Mouse (Mus musculus): Measurements from ENCODE around the gene Btbd9. TPM values are rescaled to one million over a fixed set of nuclear protein-coding genes. Genes with fewer than 3 reads are reported as not detected.

Gene Btbd9
- total RNA-seq, 2 experiments from 2014 or later: 22.1 to 40.5 TPM

GRCm38 (mm10) chr17:30359392-30359791, 216.9 kb downstream of the Btbd9 start:
- no peak for ATAC-seq (replicated peaks; ENCODE audit: poor library complexity, severe bottlenecking)

- ATAC-seq (replicated peaks; ENCODE audit: poor library complexity, severe bottlenecking): no peak
These were observed 220.9 kb downstream of the Btbd9 start for GRCm38 (mm10) chr17:30355431-30355830.

- no peak for ATAC-seq (replicated peaks; ENCODE audit: poor library complexity, severe bottlenecking)
These were observed 221.9 kb downstream of the Btbd9 start for GRCm38 (mm10) chr17:30354381-30354780.

- no peak for ATAC-seq (replicated peaks; ENCODE audit: poor library complexity, severe bottlenecking)
These were observed 228.3 kb downstream of the Btbd9 start for GRCm38 (mm10) chr17:30348031-30348430.

GRCm38 (mm10) chr17:30347101-30347613, 229.1 kb downstream of the Btbd9 start:
- no peak for ATAC-seq (replicated peaks; ENCODE audit: poor library complexity, severe bottlenecking)

GRCm38 (mm10) chr17:30345008-30345407, 231.3 kb downstream of the Btbd9 start:
- no peak for ATAC-seq (replicated peaks; ENCODE audit: poor library complexity, severe bottlenecking)

GRCm38 (mm10) chr17:30343701-30344473, 232.4 kb downstream of the Btbd9 start:
- no peak for ATAC-seq (replicated peaks; ENCODE audit: poor library complexity, severe bottlenecking)

- no peak for ATAC-seq (replicated peaks; ENCODE audit: poor library complexity, severe bottlenecking)
These were observed 234.7 kb downstream of the Btbd9 start for GRCm38 (mm10) chr17:30341556-30341955.

- ATAC-seq (replicated peaks; ENCODE audit: poor library complexity, severe bottlenecking): no peak
These were observed 235.7 kb downstream of the Btbd9 start for GRCm38 (mm10) chr17:30340495-30341126.

- no peak for ATAC-seq (replicated peaks; ENCODE audit: poor library complexity, severe bottlenecking)
These were observed 237.0 kb downstream of the Btbd9 start for GRCm38 (mm10) chr17:30339317-30339716.

GRCm38 (mm10) chr17:30336816-30337215, 239.5 kb downstream of the Btbd9 start:
- ATAC-seq (replicated peaks; ENCODE audit: poor library complexity, severe bottlenecking): no peak

GRCm38 (mm10) chr17:30336280-30336679, 240.0 kb downstream of the Btbd9 start:
- no peak for ATAC-seq (replicated peaks; ENCODE audit: poor library complexity, severe bottlenecking)

- ATAC-seq (replicated peaks; ENCODE audit: poor library complexity, severe bottlenecking): peak; percentile 46; the same call in 1 of the 2 replicates
These were observed 240.5 kb downstream of the Btbd9 start for GRCm38 (mm10) chr17:30335746-30336145.

- no peak for ATAC-seq (replicated peaks; ENCODE audit: poor library complexity, severe bottlenecking)
These were observed 242.0 kb downstream of the Btbd9 start for GRCm38 (mm10) chr17:30334257-30334656.

GRCm38 (mm10) chr17:30333136-30333535, 243.2 kb downstream of the Btbd9 start:
- no peak for ATAC-seq (replicated peaks; ENCODE audit: poor library complexity, severe bottlenecking)

GRCm38 (mm10) chr17:30331380-30331779, 244.9 kb downstream of the Btbd9 start:
- ATAC-seq (replicated peaks; ENCODE audit: poor library complexity, severe bottlenecking): no peak

GRCm38 (mm10) chr17:30329531-30329930, 246.8 kb downstream of the Btbd9 start:
- ATAC-seq (replicated peaks; ENCODE audit: poor library complexity, severe bottlenecking): no peak

GRCm38 (mm10) chr17:30328924-30329323, 247.4 kb downstream of the Btbd9 start:
- no peak for ATAC-seq (replicated peaks; ENCODE audit: poor library complexity, severe bottlenecking)

GRCm38 (mm10) chr17:30326906-30327305, 249.4 kb downstream of the Btbd9 start:
- ATAC-seq (replicated peaks; ENCODE audit: poor library complexity, severe bottlenecking): no peak

GRCm38 (mm10) chr17:30320301-30320700, 256.0 kb downstream of the Btbd9 start:
- ATAC-seq (replicated peaks; ENCODE audit: poor library complexity, severe bottlenecking): no peak

GRCm38 (mm10) chr17:30312688-30313087, 263.6 kb downstream of the Btbd9 start:
- no peak for ATAC-seq (replicated peaks; ENCODE audit: poor library complexity, severe bottlenecking)

GRCm38 (mm10) chr17:30309627-30310026, 266.7 kb downstream of the Btbd9 start:
- no peak for ATAC-seq (replicated peaks; ENCODE audit: poor library complexity, severe bottlenecking)
